Mouse (Mus musculus) ES-Bruce4 (cell line): ENCODE measurements around the gene Prkg1.

Experiments
- CTCF ChIP-seq: IDR thresholded peaks from one replicate; pipeline ENCODE4 v1.8.1; 2011; ENCODE audit warnings: low read depth, low read length
- POLR2A ChIP-seq: IDR thresholded peaks from one replicate; pipeline ENCODE4 v1.8.1; 2011; ENCODE audit warnings: low read length; ENCODE audit not compliant: insufficient read depth

- no peak for TF ChIP-seq CTCF
- no peak for TF ChIP-seq POLR2A
Measured at GRCm38 (mm10) chr19:30563876-30564275, 1201.0 kb downstream of the Prkg1 start.
